Mouse (Mus musculus) CH12F3 (cell line): ENCODE measurements at regions not wholly inside any gene's neighbourhood (a gene's known extent, or its start where the extent isn't known, plus 50 kb on each side); places are given as distances from the start of the nearest gene placed in this dataset.
"Not testable (repeated sequence)": the region's sequence is repeated elsewhere in the genome, so short reads cannot be mapped to it uniquely, and the experiment has no call there.

Experiments used
- in situ Hi-C: fragments of 300-500 bp; cut with MboI; formaldehyde crosslinking; loops from 2 replicates; pipeline ENCODE4 v1.14.3; 2020; ENCODE audit warnings: low sequenced_read_pairs

GRCm38 (mm10) chr7:137522450-137522849 lies 85.0 kb downstream of the Glrx3 start:
- in situ Hi-C loops = no loop called here

- in situ Hi-C loops = no loop called here
Measured at GRCm38 (mm10) chr7:137533476-137533875, 96.1 kb downstream of the Glrx3 start.

GRCm38 (mm10) chr7:137549991-137550390 lies 112.6 kb downstream of the Glrx3 start:
- in situ Hi-C loops = no loop called here

- in situ Hi-C loops = no loop called here
Measured at GRCm38 (mm10) chr7:137552551-137553198, 115.3 kb downstream of the Glrx3 start.

- in situ Hi-C loops = no loop called here
Measured at GRCm38 (mm10) chr7:137555481-137555880, 118.1 kb downstream of the Glrx3 start.

- in situ Hi-C loops = no loop called here
Measured at GRCm38 (mm10) chr7:137557439-137557838, 120.0 kb downstream of the Glrx3 start.

- in situ Hi-C loops = no loop called here
Measured at GRCm38 (mm10) chr7:137558871-137559270, 121.5 kb downstream of the Glrx3 start.

- in situ Hi-C loops = no loop called here
Measured at GRCm38 (mm10) chr7:137570199-137570598, 132.8 kb downstream of the Glrx3 start.

GRCm38 (mm10) chr7:137575491-137575890 lies 138.1 kb downstream of the Glrx3 start:
- in situ Hi-C loops = no loop called here

GRCm38 (mm10) chr7:137576251-137576650 lies 138.8 kb downstream of the Glrx3 start:
- in situ Hi-C loops = no loop called here

GRCm38 (mm10) chr7:137583556-137583955 lies 146.1 kb downstream of the Glrx3 start:
- in situ Hi-C loops = no loop called here

- in situ Hi-C loops = not testable (repeated sequence)
Measured at GRCm38 (mm10) chr7:137584916-137585315, 147.5 kb downstream of the Glrx3 start.

- in situ Hi-C loops = no loop called here
Measured at GRCm38 (mm10) chr7:137593570-137593969, 156.2 kb downstream of the Glrx3 start.

GRCm38 (mm10) chr7:137595567-137595966 lies 158.2 kb downstream of the Glrx3 start:
- in situ Hi-C loops = no loop called here

GRCm38 (mm10) chr7:137596161-137596560 lies 158.7 kb downstream of the Glrx3 start:
- in situ Hi-C loops = no loop called here

- in situ Hi-C loops = no loop called here
Measured at GRCm38 (mm10) chr7:137603039-137603438, 165.6 kb downstream of the Glrx3 start.

- in situ Hi-C loops = no loop called here
Measured at GRCm38 (mm10) chr7:137609752-137610151, 172.3 kb downstream of the Glrx3 start.

- in situ Hi-C loops = no loop called here
Measured at GRCm38 (mm10) chr7:137611363-137611762, 173.9 kb downstream of the Glrx3 start.

- in situ Hi-C loops = no loop called here
Measured at GRCm38 (mm10) chr7:137611891-137612522, 174.6 kb downstream of the Glrx3 start.

GRCm38 (mm10) chr7:137618406-137619133 lies 181.2 kb downstream of the Glrx3 start:
- in situ Hi-C loops = no loop called here

- in situ Hi-C loops = no loop called here
Measured at GRCm38 (mm10) chr7:137619286-137619789, 181.9 kb downstream of the Glrx3 start.

GRCm38 (mm10) chr7:137628266-137628665 lies 190.9 kb downstream of the Glrx3 start:
- in situ Hi-C loops = no loop called here
